18 mouse cellular contexts compared by ENCODE assay signal in genomic region chr11:72735519-72735860, GRCm38 (mm10). TPM values are rescaled to one million over a fixed set of nuclear protein-coding genes. Genes with fewer than 3 reads are reported as not detected.
DNase-seq lines count a peak whose midpoint lies in the region; ATAC-seq and TF ChIP-seq lines count a peak whose summit lies in the region.
"Had no signal": no experiment of that assay in that cellular context is flagged by ENCODE, and none has a peak within 500 bp of the region (broad histone marks: within the 10 kb centered on the region; RNA-seq: fewer than 3 reads in every experiment).

No protein-coding gene starts in this region.

- intact Hi-C loops in heart, postnatal 14 days (cut with DNase I) = no loop called here

- no peaks in the 10 kb centered on the region for H3K27me3 ChIP-seq in heart, embryonic 12.5 days (replicated peaks)
- no peaks in the 10 kb centered on the region for H3K27me3 ChIP-seq in MEL (ENCODE audit: control insufficient read depth in 1 of 2, insufficient read depth in 2 of 2, low read length in 2 of 2)
- no peaks in the 10 kb centered on the region for H3K27me3 ChIP-seq in heart, embryonic 15.5 days
- H3K27me3 ChIP-seq: embryonic facial prominence, embryonic 12.5 days; forebrain, embryonic 15.5 days; intestine, embryonic 15.5 days; kidney, embryonic 15.5 days had no signal

- no peak for TF ChIP-seq EP300 in MEL (IDR thresholded peaks at IDR 0.05; ENCODE audit: low read depth in 1 of 2, low read length in 2 of 2)

- no peaks in the 10 kb centered on the region for H3K9me3 ChIP-seq in heart, embryonic 12.5 days (replicated peaks)
- H3K9me3 ChIP-seq in MEL (replicated peaks; ENCODE audit: insufficient read depth, low read length) = no peaks in the 10 kb centered on the region
- no peaks in the 10 kb centered on the region for H3K9me3 ChIP-seq in heart, embryonic 15.5 days (replicated peaks)
- H3K9me3 ChIP-seq: embryonic facial prominence, embryonic 12.5 days; forebrain, embryonic 15.5 days; intestine, embryonic 15.5 days; kidney, embryonic 15.5 days had no signal

- 0 out of 4 replicates have a peak, but pooled peaks of 1 of the 2 experiments have one; percentile 0 for TF ChIP-seq POLR2A in MEL (IDR thresholded peaks at IDR 0.05; ENCODE audit: control insufficient read depth in 1 of 2, insufficient read depth in 1 of 2, low read depth in 1 of 2, low read length in 2 of 2, poor library complexity in 1 of 2)

- no peak for TF ChIP-seq RAD21 in MEL (IDR thresholded peaks at IDR 0.05; ENCODE audit: low read depth, low read length)

- peak; percentile 93 for DNase-seq in heart, adult 11 months
- no peak for DNase-seq in heart, postnatal 14 days
- DNase-seq in heart, adult 8-10 months (ENCODE audit: low spot score) = no peak
- DNase-seq in MEL (ENCODE audit: low read depth, low spot score) = no peak
- DNase-seq in retina, embryonic 14.5 days (ENCODE audit: low spot score) = no peak
- no peak for DNase-seq in natural killer cell, adult 2 months (ENCODE audit: low spot score in 2 of 2)
- DNase-seq: adrenal gland, postnatal 10 days; cerebellum, adult 11-12 months; cerebellum, adult 9-10 months; cerebellum, postnatal 25 days; gastrocnemius, postnatal 10 days had no signal

- TF ChIP-seq CTCF in MEL (IDR thresholded peaks at IDR 0.05 in 2 of 3, conservative IDR thresholded peaks at IDR 0.05 in 1 of 3; ENCODE audit: control insufficient read depth in 1 of 3, insufficient read depth in 1 of 3, low read depth in 2 of 3, low read length in 3 of 3, poor library complexity in 1 of 3, severe bottlenecking in 1 of 3) = no peak

- H3K4me2 ChIP-seq in heart, embryonic 12.5 days = no peak overlapping the region
- no peak overlapping the region for H3K4me2 ChIP-seq in heart, embryonic 15.5 days
- H3K4me2 ChIP-seq: embryonic facial prominence, embryonic 12.5 days; forebrain, embryonic 15.5 days; hindbrain, embryonic 14.5 days; intestine, embryonic 15.5 days; kidney, embryonic 15.5 days had no signal

- H3K4me1 ChIP-seq in heart, embryonic 12.5 days (replicated peaks) = peaks cover 23% of the 10 kb centered on the region
- peaks cover 3 to 7% of the 10 kb centered on the region in 2 experiments; a peak in 2 of 4 replicates for H3K4me1 ChIP-seq in MEL (ENCODE audit: control insufficient read depth in 1 of 2, insufficient read depth in 2 of 2, low read length in 2 of 2)
- peaks cover 6% of the 10 kb centered on the region for H3K4me1 ChIP-seq in heart, embryonic 15.5 days (replicated peaks)
- H3K4me1 ChIP-seq: embryonic facial prominence, embryonic 12.5 days; forebrain, embryonic 15.5 days; intestine, embryonic 15.5 days; kidney, embryonic 15.5 days had no signal

- H3K79me2 ChIP-seq in MEL (ENCODE audit: control insufficient read depth, insufficient read depth, low read length, poor library complexity) = peaks cover 8% of the 10 kb centered on the region

- peaks cover 59% of the 10 kb centered on the region for H3K36me3 ChIP-seq in heart, embryonic 12.5 days
- H3K36me3 ChIP-seq in MEL (ENCODE audit: control insufficient read depth in 1 of 2, insufficient read depth in 2 of 2, low read length in 2 of 2) = peaks cover 23 to 59% of the 10 kb centered on the region in 2 experiments
- H3K36me3 ChIP-seq in heart, embryonic 15.5 days = peaks cover 34% of the 10 kb centered on the region

- no peak overlapping the region for H3K4me3 ChIP-seq in heart, embryonic 12.5 days
- H3K4me3 ChIP-seq in MEL (ENCODE audit: control insufficient read depth in 1 of 2, insufficient read depth in 1 of 2, low read depth in 2 of 2, low read length in 2 of 2) = no peak overlapping the region; a peak in 1 of 4 replicates
- no peak overlapping the region for H3K4me3 ChIP-seq in heart, embryonic 15.5 days
- H3K4me3 ChIP-seq: embryonic facial prominence, embryonic 12.5 days; forebrain, embryonic 15.5 days; intestine, embryonic 15.5 days; kidney, embryonic 15.5 days had no signal

- peak overlapping the region; percentile 77 for H3K27ac ChIP-seq in heart, embryonic 12.5 days (ENCODE audit: poor library complexity, severe bottlenecking)
- peak overlapping the region; percentile 50 for H3K27ac ChIP-seq in MEL (ENCODE audit: control insufficient read depth, low read depth, low read length)
- H3K27ac ChIP-seq in heart, embryonic 15.5 days = peak overlapping the region; percentile 68
- H3K27ac ChIP-seq: embryonic facial prominence, embryonic 12.5 days; forebrain, embryonic 15.5 days; hindbrain, embryonic 14.5 days; intestine, embryonic 15.5 days; kidney, embryonic 15.5 days had no signal

- no peak overlapping the region for H3K9ac ChIP-seq in heart, embryonic 12.5 days
- peak overlapping the region; percentile 50 for H3K9ac ChIP-seq in MEL (ENCODE audit: control insufficient read depth, low read depth, low read length, poor library complexity, severe bottlenecking)
- H3K9ac ChIP-seq in heart, embryonic 15.5 days = no peak overlapping the region
- H3K9ac ChIP-seq: embryonic facial prominence, embryonic 12.5 days; forebrain, embryonic 15.5 days; hindbrain, embryonic 14.5 days; intestine, embryonic 15.5 days; kidney, embryonic 15.5 days had no signal

- 79% methylated on average over 2 of the region's 2 CpGs for WGBS in heart, embryonic 12.5 days
- WGBS in heart, embryonic 15.5 days = 73% methylated on average over 2 of the region's 2 CpGs

- ATAC-seq in heart, embryonic 12.5 days (ENCODE audit: insufficient number of reproducible peaks, low FRiP score) = no peak
- ATAC-seq in heart, embryonic 15.5 days (replicated peaks; ENCODE audit: insufficient number of reproducible peaks, insufficient read depth, low FRiP score, low read depth) = no peak
- ATAC-seq: forebrain, embryonic 15.5 days; intestine, embryonic 15.5 days had no signal

TF ChIP-seq in MEL, 35 proteins besides CTCF, POLR2A, EP300 and RAD21:
- TF ChIP-seq ZKSCAN1 (IDR thresholded peaks at IDR 0.05; ENCODE audit: low read depth, low read length) (no peak), SIN3A (IDR thresholded peaks at IDR 0.05; ENCODE audit: low read length) (0 out of 2 replicates have a peak, but pooled peaks have one; percentile 38)

RNA-seq across cellular contexts. Expression of gene Ankfy1, which starts 45.7 kb away (rescaled TPM):
- total RNA-seq in heart, postnatal 14 days (2021) = 10 to 100 TPM; 21.4 to 21.9 TPM
- polyA plus RNA-seq in heart, embryonic 12.5 days (2016; fragmentation: Nextera tagmentation; extraction: Ambion mirVana) = 25.8 and 27.8 TPM in 2 replicates
- 10 to 100 TPM; 13.8 to 14.8 (median 14.3) TPM for total RNA-seq in heart, adult 8-10 months (2022)
- 148 and 175 TPM in 2 replicates for total RNA-seq in MEL (2012; rRNA removed)
- polyA plus RNA-seq in MEL (2012; ENCODE audit: insufficient read depth in 1 of 2, insufficient read length in 2 of 2, low read depth in 1 of 2, low replicate concordance in 2 of 2, missing spikeins in 1 of 2) = 100 to 1,000 TPM in 1 of 2 experiments, 10 to 100 TPM in 1; 60.6 to 153 TPM
- 13.9 and 17.4 TPM in 2 replicates for polyA plus RNA-seq in heart, embryonic 15.5 days (2015; fragmentation: Nextera tagmentation; extraction: Ambion mirVana)
